Mouse (Mus musculus): ENCODE data around the gene Alg12. TPM values are rescaled to one million over a fixed set of nuclear protein-coding genes. Genes with fewer than 3 reads are reported as not detected.

Alg12 gene
- polyA plus RNA-seq, 1 experiment, result 13.2 TPM

DNA sequence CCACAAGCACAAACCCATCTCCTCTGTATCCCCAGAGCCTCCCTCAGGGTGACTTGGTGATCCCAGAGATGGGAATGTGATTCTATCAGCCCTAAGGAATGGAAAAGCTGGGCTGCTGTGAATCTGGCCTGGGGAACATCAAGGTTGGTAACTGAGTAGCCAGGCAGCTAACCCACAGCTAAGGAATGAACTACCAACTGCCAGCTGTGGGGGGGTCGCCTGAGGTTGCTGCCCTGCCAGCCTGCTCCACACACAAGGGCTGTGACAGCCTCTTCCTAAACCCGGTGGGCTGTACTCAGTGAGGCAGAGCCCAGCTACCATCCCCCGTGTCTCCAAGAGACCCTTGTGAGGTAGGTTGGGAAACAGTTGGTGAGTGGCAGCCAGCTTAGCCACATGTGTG, 32.0 kb upstream of the Alg12 start:
- H3K27ac ChIP-seq (ENCODE audit: insufficient read depth, low read length), result no peak overlapping the region

DNA sequence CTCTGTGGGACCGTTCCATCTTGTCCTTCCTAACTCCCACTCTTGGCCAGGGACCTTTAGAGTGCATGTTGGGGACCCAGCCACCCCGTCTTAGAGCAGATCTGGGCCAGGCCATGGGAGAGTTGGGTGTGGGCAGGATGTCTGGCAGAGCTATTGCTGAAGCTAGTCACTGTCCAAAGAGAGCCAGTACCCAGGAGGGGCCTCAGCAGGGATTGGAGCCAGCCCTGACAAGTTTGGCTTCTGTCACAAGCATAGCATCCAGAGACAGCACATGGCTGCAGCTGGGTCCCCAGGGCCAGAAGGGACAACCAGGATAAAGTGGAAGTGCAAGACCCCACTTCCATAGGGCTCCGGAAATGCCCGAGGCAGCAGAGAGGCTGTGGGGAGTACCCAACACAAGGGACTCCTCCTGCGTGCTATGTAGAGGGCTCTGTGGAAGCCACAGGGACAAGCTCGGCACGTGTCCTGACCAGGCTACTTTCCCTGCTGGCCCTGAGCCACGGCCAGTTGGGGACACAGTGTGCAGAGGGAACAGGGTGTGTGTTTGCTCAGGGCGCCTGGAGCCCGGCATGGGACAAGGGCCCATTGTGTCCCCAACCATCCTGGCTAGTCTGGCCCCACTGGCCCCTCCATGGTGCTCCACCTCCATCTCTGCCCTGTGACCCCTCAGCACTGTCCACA, 31.2 kb upstream of the Alg12 start:
- Histone ChIP-seq H3K27ac (ENCODE audit: insufficient read depth, low read length) (no peak overlapping the region), H3K36me3 (ENCODE audit: control insufficient read depth, insufficient read depth, low read length, poor library complexity, severe bottlenecking) (no peaks in the 10 kb centered on the region), H3K9me3 (replicated peaks; ENCODE audit: control insufficient read depth, insufficient read depth, low read length, poor library complexity, severe bottlenecking) (no peaks in the 10 kb centered on the region), H3K4me1 (ENCODE audit: control insufficient read depth, insufficient read depth, low read length) (peaks cover 11% of the 10 kb centered on the region), H3K9ac (ENCODE audit: low read depth, poor library complexity, severe bottlenecking) (no peak overlapping the region), H3K4me3 (ENCODE audit: low read depth, low read length) (no peak overlapping the region), H3K27me3 (ENCODE audit: control insufficient read depth, insufficient read depth, low read length, poor library complexity, severe bottlenecking) (no peaks in the 10 kb centered on the region)
- TF ChIP-seq POLR2A (IDR thresholded peaks at IDR 0.05; ENCODE audit: insufficient read depth, low read length), result no peak
- TF ChIP-seq CTCF (IDR thresholded peaks at IDR 0.05; ENCODE audit: low read depth, low read length), result no peak
- no peak for TF ChIP-seq EP300 (IDR thresholded peaks at IDR 0.05; ENCODE audit: insufficient read depth, low read depth, low read length)

More for the DNA sequence above, 32.0 kb upstream of the Alg12 start:
- Histone ChIP-seq H3K9me3 (replicated peaks; ENCODE audit: control insufficient read depth, insufficient read depth, low read length, poor library complexity, severe bottlenecking) (no peaks in the 10 kb centered on the region), H3K4me1 (ENCODE audit: control insufficient read depth, insufficient read depth, low read length) (peaks cover 14% of the 10 kb centered on the region), H3K27me3 (ENCODE audit: control insufficient read depth, insufficient read depth, low read length, poor library complexity, severe bottlenecking) (no peaks in the 10 kb centered on the region), H3K36me3 (ENCODE audit: control insufficient read depth, insufficient read depth, low read length, poor library complexity, severe bottlenecking) (no peaks in the 10 kb centered on the region), H3K9ac (ENCODE audit: low read depth, poor library complexity, severe bottlenecking) (no peak overlapping the region), H3K4me3 (ENCODE audit: low read depth, low read length) (no peak overlapping the region)
- TF ChIP-seq EP300 (IDR thresholded peaks at IDR 0.05; ENCODE audit: insufficient read depth, low read depth, low read length), result no peak
- no peak for TF ChIP-seq CTCF (IDR thresholded peaks at IDR 0.05; ENCODE audit: low read depth, low read length)
- no peak for TF ChIP-seq POLR2A (IDR thresholded peaks at IDR 0.05; ENCODE audit: insufficient read depth, low read length)

DNA sequence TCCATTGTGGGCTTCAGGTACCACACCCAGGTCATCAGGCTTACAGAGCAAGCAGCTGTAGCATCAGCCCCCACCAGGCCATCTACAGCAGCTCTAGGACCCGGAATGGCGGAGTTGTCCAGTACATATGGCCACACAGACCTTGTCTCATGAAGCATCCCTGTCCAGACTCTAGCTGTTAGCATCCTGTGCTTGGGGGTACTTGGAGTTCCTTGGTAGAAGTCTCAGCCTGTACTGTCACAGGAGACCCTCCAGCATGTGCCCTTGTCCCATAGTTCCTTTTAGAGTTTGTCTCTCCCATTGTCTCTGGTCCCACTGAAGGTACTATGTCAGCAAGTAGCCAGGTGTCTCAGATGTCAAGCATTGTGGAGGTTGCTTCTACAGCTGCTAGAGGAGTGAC, 30.5 kb upstream of the Alg12 start:
- no peak overlapping the region for H3K9ac ChIP-seq (ENCODE audit: low read depth, poor library complexity, severe bottlenecking)
- no peaks in the 10 kb centered on the region for H3K36me3 ChIP-seq (ENCODE audit: control insufficient read depth, insufficient read depth, low read length, poor library complexity, severe bottlenecking)
- H3K27me3 ChIP-seq (ENCODE audit: control insufficient read depth, insufficient read depth, low read length, poor library complexity, severe bottlenecking), result no peaks in the 10 kb centered on the region
- H3K9me3 ChIP-seq (replicated peaks; ENCODE audit: control insufficient read depth, insufficient read depth, low read length, poor library complexity, severe bottlenecking), result no peaks in the 10 kb centered on the region
- TF ChIP-seq POLR2A (IDR thresholded peaks at IDR 0.05; ENCODE audit: insufficient read depth, low read length) (no peak), CTCF (IDR thresholded peaks at IDR 0.05; ENCODE audit: low read depth, low read length) (no peak), EP300 (IDR thresholded peaks at IDR 0.05; ENCODE audit: insufficient read depth, low read depth, low read length) (no peak)
- H3K4me1 ChIP-seq (ENCODE audit: control insufficient read depth, insufficient read depth, low read length), result peaks cover 8% of the 10 kb centered on the region
- no peak overlapping the region for H3K27ac ChIP-seq (ENCODE audit: insufficient read depth, low read length)
- H3K4me3 ChIP-seq (ENCODE audit: low read depth, low read length), result no peak overlapping the region

DNA sequence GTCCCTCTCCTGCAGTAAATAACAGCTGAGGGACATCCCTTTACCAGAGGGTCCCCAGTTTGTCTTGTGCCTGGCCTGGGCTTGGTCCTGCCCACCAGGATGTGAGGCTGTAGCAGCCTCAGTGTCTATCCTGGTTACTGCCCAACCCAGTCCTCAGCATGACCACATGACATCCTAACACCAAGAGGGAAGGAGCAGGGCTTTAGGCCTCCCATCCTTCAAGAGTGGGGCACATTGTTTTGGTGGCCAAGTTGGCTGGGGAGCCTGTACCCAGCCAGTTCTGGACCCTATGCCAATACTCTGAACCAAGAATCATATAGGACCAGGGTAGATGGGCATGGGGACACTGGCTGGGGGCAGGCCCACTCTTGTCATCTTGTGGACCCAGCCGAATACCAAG, 29.5 kb upstream of the Alg12 start:
- TF ChIP-seq CTCF (IDR thresholded peaks at IDR 0.05; ENCODE audit: low read depth, low read length), result no peak
- no peak for TF ChIP-seq POLR2A (IDR thresholded peaks at IDR 0.05; ENCODE audit: insufficient read depth, low read length)
- TF ChIP-seq EP300 (IDR thresholded peaks at IDR 0.05; ENCODE audit: insufficient read depth, low read depth, low read length), result no peak
- H3K36me3 ChIP-seq (ENCODE audit: control insufficient read depth, insufficient read depth, low read length, poor library complexity, severe bottlenecking), result no peaks in the 10 kb centered on the region
- peaks cover 4% of the 10 kb centered on the region for H3K4me1 ChIP-seq (ENCODE audit: control insufficient read depth, insufficient read depth, low read length)

DNA sequence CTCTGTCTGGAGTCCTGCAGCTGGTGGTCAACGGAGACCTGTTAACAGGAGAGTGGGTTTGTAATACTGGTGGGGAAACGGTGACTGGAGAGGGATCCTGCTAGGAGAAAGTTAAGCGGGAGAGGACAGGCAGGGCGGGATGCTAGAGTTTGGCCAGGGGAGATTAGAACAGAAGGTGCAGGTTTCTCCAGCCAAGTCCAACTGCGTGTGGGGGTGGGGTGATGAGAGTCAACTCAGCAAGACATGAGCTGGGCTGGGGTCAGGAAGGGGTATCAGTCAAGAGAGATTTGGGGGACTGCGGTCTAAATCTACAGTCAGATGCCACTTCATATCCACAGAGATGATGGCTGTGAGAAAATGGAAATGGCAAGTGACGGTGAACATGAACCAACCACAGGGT, 25.8 kb upstream of the Alg12 start:
- H3K9ac ChIP-seq (ENCODE audit: low read depth, poor library complexity, severe bottlenecking), result no peak overlapping the region
- H3K36me3 ChIP-seq (ENCODE audit: control insufficient read depth, insufficient read depth, low read length, poor library complexity, severe bottlenecking), result no peaks in the 10 kb centered on the region
- no peaks in the 10 kb centered on the region for H3K4me1 ChIP-seq (ENCODE audit: control insufficient read depth, insufficient read depth, low read length)
- H3K27me3 ChIP-seq (ENCODE audit: control insufficient read depth, insufficient read depth, low read length, poor library complexity, severe bottlenecking), result no peaks in the 10 kb centered on the region
- no peaks in the 10 kb centered on the region for H3K9me3 ChIP-seq (replicated peaks; ENCODE audit: control insufficient read depth, insufficient read depth, low read length, poor library complexity, severe bottlenecking)
- TF ChIP-seq CTCF (IDR thresholded peaks at IDR 0.05; ENCODE audit: low read depth, low read length) (no peak), POLR2A (IDR thresholded peaks at IDR 0.05; ENCODE audit: insufficient read depth, low read length) (no peak), EP300 (IDR thresholded peaks at IDR 0.05; ENCODE audit: insufficient read depth, low read depth, low read length) (no peak)
- H3K27ac ChIP-seq (ENCODE audit: insufficient read depth, low read length), result no peak overlapping the region
- H3K4me3 ChIP-seq (ENCODE audit: low read depth, low read length), result no peak overlapping the region

More for the DNA sequence above, 29.5 kb upstream of the Alg12 start:
- Histone ChIP-seq H3K4me3 (ENCODE audit: low read depth, low read length) (no peak overlapping the region), H3K9ac (ENCODE audit: low read depth, poor library complexity, severe bottlenecking) (no peak overlapping the region), H3K27ac (ENCODE audit: insufficient read depth, low read length) (no peak overlapping the region), H3K27me3 (ENCODE audit: control insufficient read depth, insufficient read depth, low read length, poor library complexity, severe bottlenecking) (no peaks in the 10 kb centered on the region), H3K9me3 (replicated peaks; ENCODE audit: control insufficient read depth, insufficient read depth, low read length, poor library complexity, severe bottlenecking) (no peaks in the 10 kb centered on the region)

DNA sequence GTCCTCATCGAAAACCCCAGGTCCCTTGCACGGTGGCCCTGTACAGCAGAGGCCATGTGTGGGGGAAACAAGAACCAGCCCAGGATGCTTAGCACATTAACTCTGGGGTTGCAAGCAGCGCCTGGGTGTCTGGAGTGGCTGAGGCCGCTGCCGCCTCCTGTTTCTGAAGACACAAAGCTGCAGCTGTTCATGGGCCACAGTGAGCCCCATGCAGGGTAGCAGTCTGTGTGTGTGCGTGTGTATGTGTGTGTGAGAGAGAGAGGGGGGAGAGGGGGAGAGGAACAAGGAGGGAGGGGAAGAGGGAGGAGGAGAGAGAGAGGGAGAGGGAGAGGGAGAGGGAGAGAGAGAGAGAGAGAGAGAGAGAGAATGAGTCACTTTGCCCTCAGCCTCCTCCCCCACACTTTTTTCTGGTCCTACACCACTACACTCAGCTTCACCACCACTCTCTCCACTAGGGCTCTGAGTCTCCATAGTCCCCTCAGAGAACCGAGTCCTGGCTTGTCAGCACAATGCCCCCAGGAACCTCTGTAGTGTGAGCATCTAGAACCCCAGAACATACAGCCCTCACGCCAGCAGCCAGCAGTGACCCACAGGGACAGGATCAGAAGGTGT, 24.5 kb upstream of the Alg12 start:
- no peak for TF ChIP-seq EP300 (IDR thresholded peaks at IDR 0.05; ENCODE audit: insufficient read depth, low read depth, low read length)
- no peak for TF ChIP-seq CTCF (IDR thresholded peaks at IDR 0.05; ENCODE audit: low read depth, low read length)
- no peak for TF ChIP-seq POLR2A (IDR thresholded peaks at IDR 0.05; ENCODE audit: insufficient read depth, low read length)
- Histone ChIP-seq H3K9ac (ENCODE audit: low read depth, poor library complexity, severe bottlenecking) (no peak overlapping the region), H3K36me3 (ENCODE audit: control insufficient read depth, insufficient read depth, low read length, poor library complexity, severe bottlenecking) (no peaks in the 10 kb centered on the region), H3K4me3 (ENCODE audit: low read depth, low read length) (no peak overlapping the region), H3K4me1 (ENCODE audit: control insufficient read depth, insufficient read depth, low read length) (peaks cover 5% of the 10 kb centered on the region), H3K27ac (ENCODE audit: insufficient read depth, low read length) (no peak overlapping the region), H3K27me3 (ENCODE audit: control insufficient read depth, insufficient read depth, low read length, poor library complexity, severe bottlenecking) (no peaks in the 10 kb centered on the region), H3K9me3 (replicated peaks; ENCODE audit: control insufficient read depth, insufficient read depth, low read length, poor library complexity, severe bottlenecking) (no peaks in the 10 kb centered on the region)

All from ES-Bruce4 (cell line).